Mouse (Mus musculus) heart, postnatal 0 days (tissue): ENCODE results near the gene Myo1d.

Experiments
- CTCF ChIP-seq: IDR thresholded peaks from 2 replicates; pipeline ENCODE4 v1.5.1; 2016; ENCODE audit warnings: antibody characterized with exemption, control low read depth, low read depth
- EP300 ChIP-seq: IDR thresholded peaks from 2 replicates; pipeline ENCODE4 v1.6.1; 2016; ENCODE audit warnings: antibody characterized with exemption, low read depth

DNA sequence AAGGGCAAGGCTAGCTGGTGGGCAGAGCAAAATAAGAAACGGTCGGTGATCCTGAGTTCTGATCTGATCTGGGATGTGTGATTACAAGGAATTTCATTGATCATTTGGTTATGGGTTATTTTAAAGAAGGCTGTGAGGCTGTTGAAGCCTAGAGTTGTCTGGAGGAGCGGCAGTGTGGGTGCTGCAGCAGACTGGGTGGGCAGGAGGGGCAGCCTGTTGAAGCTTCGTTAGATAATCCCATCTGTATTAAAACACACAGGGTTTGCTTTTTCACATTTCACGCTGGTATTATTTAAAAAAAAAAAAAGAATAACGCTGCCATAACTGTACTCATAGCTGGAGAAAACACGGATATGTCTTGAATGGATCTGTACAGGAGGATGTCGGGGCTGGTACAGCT is 263.9 kb downstream of the Myo1d start:
- TF ChIP-seq CTCF (no peak), EP300 (no peak)
